Comparison of ENCODE assay signal across 8 mouse cellular contexts in genomic region chr3:53329528-53329927, GRCm38 (mm10).
DNase-seq lines count a peak whose midpoint lies in the region; ATAC-seq lines count a peak whose summit lies in the region.
"Had no signal": no experiment of that assay in that cellular context is flagged by ENCODE, and none has a peak within 500 bp of the region (broad histone marks: within the 10 kb centered on the region; RNA-seq: fewer than 3 reads in every experiment).

No protein-coding gene starts in this region.

- ATAC-seq in hindbrain, embryonic 11.5 days (ENCODE audit: low FRiP score) = no peak
- no peak for ATAC-seq in hindbrain, embryonic 13.5 days (ENCODE audit: low FRiP score)

- no peaks in the 10 kb centered on the region for H3K36me3 ChIP-seq in hindbrain, embryonic 11.5 days (ENCODE audit: control insufficient read depth, insufficient read depth, low read length)
- no peaks in the 10 kb centered on the region for H3K36me3 ChIP-seq in hindbrain, embryonic 13.5 days
- H3K36me3 ChIP-seq in splenic B cell, adult 2 months (ENCODE audit: control insufficient read depth, insufficient read depth, low read length, poor library complexity, severe bottlenecking) = no peaks in the 10 kb centered on the region

- no peak overlapping the region for H3K4me2 ChIP-seq in hindbrain, embryonic 11.5 days (replicated peaks; ENCODE audit: low read depth, low read length)
- no peak overlapping the region for H3K4me2 ChIP-seq in hindbrain, embryonic 13.5 days

- peaks cover 3% of the 10 kb centered on the region for H3K4me1 ChIP-seq in hindbrain, embryonic 11.5 days (replicated peaks; ENCODE audit: control insufficient read depth, insufficient read depth, low read length)
- H3K4me1 ChIP-seq in hindbrain, embryonic 13.5 days (replicated peaks) = peaks cover 21% of the 10 kb centered on the region

- no peaks in the 10 kb centered on the region for H3K27me3 ChIP-seq in hindbrain, embryonic 11.5 days (ENCODE audit: control insufficient read depth, insufficient read depth, low read length)
- H3K27me3 ChIP-seq in hindbrain, embryonic 13.5 days = no peaks in the 10 kb centered on the region
- no peaks in the 10 kb centered on the region for H3K27me3 ChIP-seq in splenic B cell, adult 2 months (ENCODE audit: control insufficient read depth, insufficient read depth, low read length, poor library complexity, severe bottlenecking)

- no peaks in the 10 kb centered on the region for H3K9me3 ChIP-seq in hindbrain, embryonic 11.5 days (ENCODE audit: control insufficient read depth, low read length)
- H3K9me3 ChIP-seq in hindbrain, embryonic 13.5 days = no peaks in the 10 kb centered on the region

- H3K4me3 ChIP-seq in hindbrain, embryonic 11.5 days (ENCODE audit: low read depth, low read length) = no peak overlapping the region
- no peak overlapping the region for H3K4me3 ChIP-seq in hindbrain, embryonic 13.5 days

- H3K27ac ChIP-seq in hindbrain, embryonic 11.5 days (ENCODE audit: low read depth, low read length) = no peak overlapping the region
- H3K27ac ChIP-seq in hindbrain, embryonic 13.5 days = no peak overlapping the region

- WGBS in hindbrain, embryonic 11.5 days = 62% methylated on average over 3 of the region's 3 CpGs
- WGBS in hindbrain, embryonic 13.5 days = 60% methylated on average over 3 of the region's 3 CpGs

- H3K9ac ChIP-seq in hindbrain, embryonic 11.5 days (ENCODE audit: low read depth, low read length) = no peak overlapping the region
- H3K9ac ChIP-seq in hindbrain, embryonic 13.5 days = no peak overlapping the region

- peak; percentile 41 for DNase-seq in hindbrain, embryonic 11.5 days (ENCODE audit: low spot score)
- peak; percentile 51 for DNase-seq in right cerebral cortex, postnatal 14 days
- DNase-seq in right cerebral cortex, postnatal 36 days (ENCODE audit: low spot score in 2 of 2) = no peak
- peak; percentile 45 for DNase-seq in brain, adult 2 months (ENCODE audit: low read depth, low spot score)
- peak; percentile 51 for DNase-seq in splenic B cell, adult 2 months (ENCODE audit: low read depth, low spot score)
- DNase-seq in layer of hippocampus, adult 9-10 months (ENCODE audit: low spot score) = no peak
- DNase-seq: right cerebral cortex, adult 18-20 months had no signal

Comparison
In these comparisons a context has a peak if more than half of its experiments do, and no peak if none do; other contexts are left out.
1. DNase-seq: peak in hindbrain, embryonic 11.5 days (single experiment), right cerebral cortex, postnatal 14 days (single experiment), brain, adult 2 months (single experiment) and splenic B cell, adult 2 months (single experiment); none in right cerebral cortex, postnatal 36 days (0 of 2) and layer of hippocampus, adult 9-10 months (single experiment).